Mouse (Mus musculus) spleen, postnatal 36 days (tissue): Measurements from ENCODE around the gene Ubash3b.

Experiments used
- DNase-seq, 2 experiments: peaks; one replicate each; pipeline ENCODE4 v3.0.0; 2022; ENCODE audit warnings: low spot score in 2 of 2, mixed read lengths in 1 of 2

Ubash3b gene

GRCm38 (mm10) chr9:41136691-41137467 lies 24.6 kb downstream of the Ubash3b start:
- DNase-seq, result peak; percentile 40 to 47

DNA sequence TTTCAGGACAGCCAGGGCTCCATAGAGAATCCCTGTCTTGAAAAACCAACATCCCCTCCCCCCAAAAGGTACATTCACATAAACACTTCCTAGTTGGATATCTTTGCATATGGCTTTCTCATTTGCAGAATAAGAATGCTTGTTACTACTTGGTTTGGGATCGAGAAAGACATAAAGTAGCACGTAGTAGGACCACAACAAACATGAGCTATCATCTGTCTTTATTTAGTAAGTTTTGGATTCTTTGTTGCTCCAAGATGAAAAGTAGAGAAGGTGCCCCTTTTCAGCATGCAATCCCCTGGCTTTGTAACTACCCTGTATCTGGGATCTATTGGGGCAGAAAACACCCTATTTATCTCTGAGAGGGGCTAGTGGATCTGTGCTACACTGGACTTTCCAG lies 25.2 kb downstream of the Ubash3b start:
- DNase-seq, result no peak

DNA sequence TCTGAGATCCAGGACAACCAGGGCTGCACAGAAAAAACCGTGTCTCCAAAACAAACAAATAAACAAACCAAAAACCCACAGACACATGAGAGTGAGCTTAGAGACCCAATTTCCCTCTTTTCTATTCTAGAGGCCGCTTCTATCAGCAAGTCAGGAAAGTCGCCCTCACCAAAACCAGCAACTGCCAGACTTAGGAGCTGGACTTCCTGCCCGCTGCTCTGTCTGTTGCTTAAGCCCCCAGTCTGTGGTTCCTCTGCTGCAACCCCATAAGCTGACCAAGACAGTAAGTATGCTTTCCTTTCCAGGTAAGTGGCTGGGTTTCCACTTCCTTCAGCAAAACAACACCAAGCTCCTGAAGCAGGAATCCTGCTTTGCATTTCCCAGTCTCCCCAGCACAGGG lies 26.6 kb downstream of the Ubash3b start:
- no peak for DNase-seq

- peak; percentile 28 to 45 for DNase-seq
Measured at GRCm38 (mm10) chr9:41130563-41130962, 30.9 kb downstream of the Ubash3b start.

DNA sequence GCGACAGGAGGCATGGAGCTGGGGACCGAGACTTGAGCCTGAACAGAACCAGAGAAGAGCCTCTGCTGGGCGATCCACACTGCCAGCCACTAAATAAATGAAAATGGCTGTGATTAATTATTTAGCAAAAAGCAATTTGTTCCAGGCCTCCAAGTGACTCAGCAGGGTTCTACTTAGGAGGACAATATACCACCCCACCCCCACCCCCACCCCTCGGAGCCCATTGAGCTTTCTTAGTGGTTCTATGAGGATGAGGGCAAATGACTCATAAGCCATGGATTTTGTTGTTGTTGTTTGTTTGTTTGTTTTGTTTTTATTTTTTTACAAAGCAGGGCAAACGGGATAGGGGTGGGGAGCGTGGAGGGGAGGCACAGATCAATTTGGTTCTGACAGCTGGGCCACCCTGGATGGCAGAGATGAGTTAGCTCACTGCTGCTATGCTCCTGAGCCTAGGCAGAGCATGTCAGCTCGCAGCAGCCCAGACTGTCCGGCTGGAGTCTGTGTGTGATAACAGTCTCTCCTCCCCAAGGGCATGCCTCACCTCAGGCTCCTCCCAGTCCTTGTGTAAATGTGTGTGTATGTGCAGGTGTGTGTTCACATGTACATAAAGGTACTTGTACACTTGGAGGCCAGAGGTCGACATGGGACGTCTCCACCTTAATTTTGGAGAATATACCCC lies 31.6 kb downstream of the Ubash3b start:
- no peak for DNase-seq

- DNase-seq, result peak in 1 of 2 experiments; percentile 32
Measured at GRCm38 (mm10) chr9:41129273-41129672, 32.2 kb downstream of the Ubash3b start.

- DNase-seq, result no peak
Measured at GRCm38 (mm10) chr9:41126723-41127122, 34.8 kb downstream of the Ubash3b start.

GRCm38 (mm10) chr9:41124305-41124704 lies 37.2 kb downstream of the Ubash3b start:
- DNase-seq, result no peak

- DNase-seq, result no peak
Measured at GRCm38 (mm10) chr9:41122390-41123110, 38.9 kb downstream of the Ubash3b start.

DNA sequence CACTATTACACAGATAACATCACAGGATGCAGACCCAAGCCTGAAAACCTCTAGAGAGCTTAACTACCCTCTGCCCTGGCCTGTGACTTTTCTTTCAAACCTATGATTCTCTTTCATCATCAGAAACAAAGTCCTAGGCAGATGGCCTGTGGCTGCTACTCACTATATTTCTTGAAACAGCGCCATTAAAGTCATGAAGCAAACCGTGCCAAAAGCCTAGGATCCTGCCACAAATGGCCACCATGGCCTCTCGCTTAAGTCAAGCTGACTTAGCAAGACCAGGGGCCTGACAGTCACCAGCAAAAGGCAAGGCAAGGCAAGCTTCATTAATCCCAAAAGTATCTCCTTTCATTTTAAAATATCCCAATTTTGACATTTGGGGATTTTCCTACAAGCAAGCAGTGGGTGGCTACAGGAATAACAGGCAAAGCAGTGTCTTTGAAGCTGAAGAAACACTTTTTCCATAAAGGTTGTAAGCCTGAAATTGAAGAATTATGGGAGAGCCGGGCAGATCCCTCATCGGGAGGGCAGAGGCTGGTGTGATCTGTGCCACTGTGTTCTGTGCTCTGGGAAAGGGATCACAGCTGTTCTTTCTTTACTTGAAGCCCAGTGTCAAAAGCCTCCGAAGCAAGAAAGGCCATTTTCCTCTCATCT lies 39.7 kb downstream of the Ubash3b start:
- no peak for DNase-seq

DNA sequence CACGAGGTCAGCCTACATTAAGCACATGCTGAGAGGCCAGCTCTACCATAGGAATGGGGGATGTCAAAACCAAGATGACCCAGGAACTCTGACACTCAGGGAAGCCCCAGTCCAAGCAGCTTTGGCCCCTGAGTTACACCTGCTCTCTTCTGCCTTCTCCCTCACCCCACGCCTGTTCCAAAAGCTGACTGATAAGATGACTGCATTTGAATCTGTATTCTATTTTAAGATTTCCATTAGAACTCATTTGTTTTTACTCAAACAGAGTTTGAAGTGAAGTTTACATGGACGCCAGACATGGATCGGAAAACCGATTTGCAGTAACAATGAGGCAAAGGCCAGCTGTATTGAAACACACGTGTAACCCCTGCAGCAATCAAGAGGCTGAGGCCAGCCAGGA lies 41.5 kb downstream of the Ubash3b start:
- DNase-seq, result no peak

- peak; percentile 55 to 59 for DNase-seq
Measured at GRCm38 (mm10) chr9:41118065-41118464, 43.4 kb downstream of the Ubash3b start.

- DNase-seq, result no peak
Measured at GRCm38 (mm10) chr9:41116126-41116525, 45.4 kb downstream of the Ubash3b start.

DNA sequence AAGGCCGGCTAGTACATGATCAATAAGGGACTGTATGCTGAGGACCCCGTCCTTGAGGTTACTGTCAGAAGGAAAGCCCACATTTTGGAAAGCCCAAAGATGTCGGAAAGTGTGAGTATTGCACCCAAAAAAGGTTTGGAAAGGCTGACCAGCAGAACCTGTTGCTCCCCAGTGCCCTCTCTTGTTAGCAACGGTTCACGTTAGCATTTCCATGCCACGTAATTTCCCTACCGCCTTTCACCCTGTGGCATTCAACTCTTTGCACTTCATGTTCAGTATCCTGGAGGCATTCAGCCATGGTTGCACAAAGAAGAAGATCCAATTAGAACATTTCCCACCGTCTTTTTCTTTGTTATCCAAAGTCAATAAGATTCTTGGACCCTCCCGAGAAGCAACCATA lies 47.1 kb downstream of the Ubash3b start:
- no peak for DNase-seq

GRCm38 (mm10) chr9:41109749-41110148 lies 51.7 kb downstream of the Ubash3b start:
- no peak for DNase-seq

- DNase-seq, result no peak
Measured at GRCm38 (mm10) chr9:41108324-41109180, 52.9 kb downstream of the Ubash3b start.

GRCm38 (mm10) chr9:41105201-41105643 lies 56.3 kb downstream of the Ubash3b start:
- DNase-seq, result peak; percentile 87 to 88

GRCm38 (mm10) chr9:41103722-41104121 lies 57.8 kb downstream of the Ubash3b start:
- no peak for DNase-seq

- DNase-seq, result no peak
Measured at GRCm38 (mm10) chr9:41102613-41103012, 58.9 kb downstream of the Ubash3b start.

DNA sequence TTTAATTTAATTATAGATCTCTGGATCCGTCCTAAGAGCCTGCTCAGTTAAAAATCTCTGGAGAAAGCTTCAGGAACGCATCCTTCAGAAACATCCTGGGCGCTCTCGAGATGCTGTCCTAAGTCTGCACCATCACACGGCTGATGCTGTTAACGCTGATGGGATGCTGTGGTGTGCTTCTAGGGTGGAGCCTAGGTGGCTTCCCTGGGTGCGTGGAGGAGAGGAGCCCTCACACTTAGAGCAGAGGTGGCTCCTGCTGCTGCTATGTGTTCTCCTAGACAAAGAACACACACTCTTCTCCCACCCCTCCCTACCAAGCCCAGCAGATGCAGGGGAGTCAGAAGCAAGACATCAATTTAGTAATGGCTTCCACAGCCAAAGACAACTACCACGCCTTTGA lies 61.6 kb downstream of the Ubash3b start:
- no peak for DNase-seq

GRCm38 (mm10) chr9:41099067-41099466 lies 62.4 kb downstream of the Ubash3b start:
- DNase-seq, result no peak
